Mouse (Mus musculus): ENCODE measurements at regions not wholly inside any gene's neighbourhood (a gene's known extent, or its start where the extent isn't known, plus 50 kb on each side); places are given as distances from the start of the nearest gene placed in this dataset.

GRCm38 (mm10) chr9:61266992-61267391 lies 105.2 kb upstream of the Tle3 start:
- H3K27ac ChIP-seq (ENCODE audit: insufficient read depth, low read depth, low read length, poor library complexity, severe bottlenecking) = peak overlapping the region; percentile 74
- peaks cover 8 to 31% of the 10 kb centered on the region in 2 experiments; a peak in 3 of 4 replicates for H3K4me1 ChIP-seq (ENCODE audit: control insufficient read depth in 2 of 2, insufficient read depth in 2 of 2, low read length in 2 of 2, poor library complexity in 1 of 2)
- no peaks in the 10 kb centered on the region for H3K9me3 ChIP-seq (ENCODE audit: control insufficient read depth, insufficient read depth, low read depth, low read length)
- no peak for TF ChIP-seq CHD2 (IDR thresholded peaks at IDR 0.05; ENCODE audit: low read depth, low read length)
- no peak for TF ChIP-seq ZNF384 (IDR thresholded peaks at IDR 0.05; ENCODE audit: low read depth, low read length)
- TF ChIP-seq HCFC1 (IDR thresholded peaks at IDR 0.05; ENCODE audit: borderline replicate concordance, insufficient read depth, low read length) = no peak
- in situ Hi-C loops (cut with MboI; ENCODE audit: low sequenced_read_pairs in 2 of 2, unreplicated experiment in 2 of 2) = no loop called here
- H3K4me3 ChIP-seq (ENCODE audit: insufficient read depth in 1 of 2, low read depth in 1 of 2, low read length in 2 of 2, poor library complexity in 1 of 2, severe bottlenecking in 1 of 2) = no peak overlapping the region
- H3K36me3 ChIP-seq (ENCODE audit: control insufficient read depth, insufficient read depth, low read length, poor library complexity, severe bottlenecking) = no peaks in the 10 kb centered on the region
- no peak overlapping the region for H3K9ac ChIP-seq (ENCODE audit: insufficient read depth, low read depth, low read length, poor library complexity, severe bottlenecking)
- DNase-seq (ENCODE audit: low read depth, low spot score) = no peak

DNA sequence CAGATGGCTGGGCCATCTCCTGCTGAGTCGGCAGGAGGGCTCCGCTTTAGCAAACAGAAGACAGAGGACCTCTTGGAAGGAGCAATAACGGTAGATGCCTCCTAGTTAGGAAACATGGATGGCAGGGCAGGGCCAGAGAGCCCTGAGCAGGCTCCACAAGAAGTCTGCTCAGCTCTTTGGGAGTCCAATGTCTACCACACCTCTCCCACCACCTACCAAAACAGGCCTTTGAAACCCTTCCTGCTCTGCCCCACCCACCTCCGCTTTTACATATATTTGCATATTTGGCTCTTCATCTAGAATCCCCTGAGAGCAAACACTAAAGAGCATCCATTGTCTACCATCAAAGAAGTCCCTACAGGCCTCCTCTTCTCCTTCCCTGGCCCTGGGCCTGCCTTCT lies 104.6 kb upstream of the Tle3 start:
- H3K27ac ChIP-seq (ENCODE audit: insufficient read depth, low read depth, low read length, poor library complexity, severe bottlenecking) = peak overlapping the region; percentile 74
- peak; percentile 50 for DNase-seq (ENCODE audit: low read depth, low spot score)
- no peaks in the 10 kb centered on the region for H3K36me3 ChIP-seq (ENCODE audit: control insufficient read depth, insufficient read depth, low read length, poor library complexity, severe bottlenecking)
- H3K9ac ChIP-seq (ENCODE audit: insufficient read depth, low read depth, low read length, poor library complexity, severe bottlenecking) = 0 out of 2 replicates have a peak overlapping the region, but pooled peaks have one; percentile 8
- H3K4me1 ChIP-seq (ENCODE audit: control insufficient read depth in 2 of 2, insufficient read depth in 2 of 2, low read length in 2 of 2, poor library complexity in 1 of 2) = peaks cover 8 to 28% of the 10 kb centered on the region in 2 experiments; a peak in 3 of 4 replicates
- no peaks in the 10 kb centered on the region for H3K9me3 ChIP-seq (ENCODE audit: control insufficient read depth, insufficient read depth, low read depth, low read length)
- TF ChIP-seq ZNF384 (IDR thresholded peaks at IDR 0.05; ENCODE audit: low read depth, low read length) = no peak
- TF ChIP-seq MAFK (IDR thresholded peaks at IDR 0.05; ENCODE audit: insufficient read depth, low read depth, low read length) = 0 out of 2 replicates have a peak, but pooled peaks have one; percentile 26
- TF ChIP-seq CHD2 (IDR thresholded peaks at IDR 0.05; ENCODE audit: low read depth, low read length) = no peak
- no peak for TF ChIP-seq HCFC1 (IDR thresholded peaks at IDR 0.05; ENCODE audit: borderline replicate concordance, insufficient read depth, low read length)
- in situ Hi-C loops (cut with MboI; ENCODE audit: low sequenced_read_pairs in 2 of 2, unreplicated experiment in 2 of 2) = no loop called here
- no peak overlapping the region for H3K4me3 ChIP-seq (ENCODE audit: insufficient read depth in 1 of 2, low read depth in 1 of 2, low read length in 2 of 2, poor library complexity in 1 of 2, severe bottlenecking in 1 of 2)

- Histone ChIP-seq H3K4me1 (ENCODE audit: control insufficient read depth in 2 of 2, insufficient read depth in 2 of 2, low read length in 2 of 2, poor library complexity in 1 of 2) (peaks cover 8 to 28% of the 10 kb centered on the region in 2 experiments; a peak in 3 of 4 replicates), H3K36me3 (ENCODE audit: control insufficient read depth, insufficient read depth, low read length, poor library complexity, severe bottlenecking) (no peaks in the 10 kb centered on the region), H3K27ac (ENCODE audit: insufficient read depth, low read depth, low read length, poor library complexity, severe bottlenecking) (peak overlapping the region; percentile 63), H3K4me3 (ENCODE audit: insufficient read depth in 1 of 2, low read depth in 1 of 2, low read length in 2 of 2, poor library complexity in 1 of 2, severe bottlenecking in 1 of 2) (no peak overlapping the region), H3K9ac (ENCODE audit: insufficient read depth, low read depth, low read length, poor library complexity, severe bottlenecking) (no peak overlapping the region), H3K9me3 (ENCODE audit: control insufficient read depth, insufficient read depth, low read depth, low read length) (no peaks in the 10 kb centered on the region)
- in situ Hi-C loops (cut with MboI; ENCODE audit: low sequenced_read_pairs in 2 of 2, unreplicated experiment in 2 of 2) = no loop called here
- no peak for DNase-seq (ENCODE audit: low read depth, low spot score)
- no peak for TF ChIP-seq MAFK (IDR thresholded peaks at IDR 0.05; ENCODE audit: insufficient read depth, low read depth, low read length)
- no peak for TF ChIP-seq CHD2 (IDR thresholded peaks at IDR 0.05; ENCODE audit: low read depth, low read length)
- no peak for TF ChIP-seq ZNF384 (IDR thresholded peaks at IDR 0.05; ENCODE audit: low read depth, low read length)
- TF ChIP-seq ZC3H11A (IDR thresholded peaks at IDR 0.05; ENCODE audit: borderline replicate concordance, low read depth, low read length) = no peak
- TF ChIP-seq HCFC1 (IDR thresholded peaks at IDR 0.05; ENCODE audit: borderline replicate concordance, insufficient read depth, low read length) = no peak
These were observed 104.0 kb upstream of the Tle3 start for GRCm38 (mm10) chr9:61268162-61268561.

DNA sequence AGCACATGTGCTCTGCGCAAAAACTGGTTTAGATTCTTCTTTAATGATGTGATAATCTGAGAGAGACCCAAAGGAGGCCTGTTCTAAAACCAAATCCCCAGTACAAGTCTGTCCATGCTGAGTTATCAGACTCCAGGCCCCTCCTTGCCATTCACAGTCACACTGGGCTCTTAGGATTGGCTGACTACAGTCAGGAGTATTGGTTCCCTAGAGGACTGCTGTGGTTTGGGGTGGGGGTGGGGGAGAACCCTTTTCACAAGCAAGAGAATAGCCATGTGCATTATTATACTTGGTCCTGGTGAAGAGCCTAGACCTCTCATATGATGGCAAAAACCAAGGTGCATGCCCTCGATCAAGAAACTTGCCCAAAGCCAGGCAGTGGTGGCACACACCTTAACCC lies 103.5 kb upstream of the Tle3 start:
- Histone ChIP-seq H3K27ac (ENCODE audit: insufficient read depth, low read depth, low read length, poor library complexity, severe bottlenecking) (no peak overlapping the region), H3K9ac (ENCODE audit: insufficient read depth, low read depth, low read length, poor library complexity, severe bottlenecking) (no peak overlapping the region), H3K9me3 (ENCODE audit: control insufficient read depth, insufficient read depth, low read depth, low read length) (no peaks in the 10 kb centered on the region), H3K36me3 (ENCODE audit: control insufficient read depth, insufficient read depth, low read length, poor library complexity, severe bottlenecking) (no peaks in the 10 kb centered on the region), H3K4me1 (ENCODE audit: control insufficient read depth in 2 of 2, insufficient read depth in 2 of 2, low read length in 2 of 2, poor library complexity in 1 of 2) (peaks cover 8 to 28% of the 10 kb centered on the region in 2 experiments; a peak in 3 of 4 replicates), H3K4me3 (ENCODE audit: insufficient read depth in 1 of 2, low read depth in 1 of 2, low read length in 2 of 2, poor library complexity in 1 of 2, severe bottlenecking in 1 of 2) (no peak overlapping the region)
- TF ChIP-seq CHD2 (IDR thresholded peaks at IDR 0.05; ENCODE audit: low read depth, low read length) (no peak), HCFC1 (IDR thresholded peaks at IDR 0.05; ENCODE audit: borderline replicate concordance, insufficient read depth, low read length) (no peak), MAFK (IDR thresholded peaks at IDR 0.05; ENCODE audit: insufficient read depth, low read depth, low read length) (no peak), ZNF384 (IDR thresholded peaks at IDR 0.05; ENCODE audit: low read depth, low read length) (no peak), ZC3H11A (IDR thresholded peaks at IDR 0.05; ENCODE audit: borderline replicate concordance, low read depth, low read length) (no peak)
- DNase-seq (ENCODE audit: low read depth, low spot score) = no peak
- in situ Hi-C loops (cut with MboI; ENCODE audit: low sequenced_read_pairs in 2 of 2, unreplicated experiment in 2 of 2) = no loop called here

Measured in ES-E14 (cell line).